In genomic region chr8:120743898-120744290, GRCm38 (mm10) we compare ENCODE assay signal across 9 mouse cellular contexts. TPM values are rescaled to one million over a fixed set of nuclear protein-coding genes. Genes with fewer than 3 reads are reported as not detected.
DNase-seq lines count a peak whose midpoint lies in the region; ATAC-seq and TF ChIP-seq lines count a peak whose summit lies in the region.
"Had no signal": no experiment of that assay in that cellular context is flagged by ENCODE, and none has a peak within 500 bp of the region (broad histone marks: within the 10 kb centered on the region; RNA-seq: fewer than 3 reads in every experiment).

No protein-coding gene starts in this region.

- H3K9me3 ChIP-seq in kidney, embryonic 14.5 days (ENCODE audit: control insufficient read depth, low read length) = no peaks in the 10 kb centered on the region
- no peaks in the 10 kb centered on the region for H3K9me3 ChIP-seq in heart, postnatal 0 days (replicated peaks; ENCODE audit: control insufficient read depth, low read length)
- H3K9me3 ChIP-seq: hindbrain, embryonic 15.5 days had no signal

- no peak overlapping the region for H3K4me3 ChIP-seq in kidney, embryonic 14.5 days (ENCODE audit: low read length)
- no peak overlapping the region for H3K4me3 ChIP-seq in heart, postnatal 0 days (ENCODE audit: low read depth, low read length)
- no peak overlapping the region for H3K4me3 ChIP-seq in liver, adult 2 months (ENCODE audit: insufficient read depth, low read depth, low read length)
- H3K4me3 ChIP-seq: hindbrain, embryonic 15.5 days had no signal

- H3K9ac ChIP-seq in kidney, embryonic 14.5 days (ENCODE audit: low read depth, low read length) = peak overlapping the region; percentile 23; the same call in 1 of the 2 replicates
- no peak overlapping the region for H3K9ac ChIP-seq in heart, postnatal 0 days (replicated peaks; ENCODE audit: low read depth, low read length)
- H3K9ac ChIP-seq in liver, adult 2 months (ENCODE audit: low read depth, low read length) = no peak overlapping the region
- H3K9ac ChIP-seq: hindbrain, embryonic 15.5 days had no signal

- H3K27me3 ChIP-seq in kidney, embryonic 14.5 days (ENCODE audit: control insufficient read depth, insufficient read depth, low read length) = no peaks in the 10 kb centered on the region
- H3K27me3 ChIP-seq in heart, postnatal 0 days (ENCODE audit: control insufficient read depth, insufficient read depth, low read length) = no peaks in the 10 kb centered on the region
- H3K27me3 ChIP-seq in liver, adult 2 months (ENCODE audit: control insufficient read depth, insufficient read depth, low read length) = no peaks in the 10 kb centered on the region
- H3K27me3 ChIP-seq: hindbrain, embryonic 15.5 days had no signal

- DNase-seq in kidney, adult 9 months = no peak
- DNase-seq in heart, postnatal 0 days (ENCODE audit: low spot score) = no peak
- DNase-seq in liver, adult 2 months (ENCODE audit: extremely low read depth, low read depth, low spot score) = no peak
- no peak for DNase-seq in left cerebral cortex, adult 18-20 months (ENCODE audit: low spot score in 2 of 2)
- no peak for DNase-seq in ovary, postnatal 14 days (ENCODE audit: low spot score)
- no peak for DNase-seq in thymus, adult 18-20 months

- 40% methylated on average over 4 of the region's 4 CpGs for WGBS in kidney, embryonic 14.5 days
- 57% methylated on average over 4 of the region's 4 CpGs for WGBS in heart, postnatal 0 days
- WGBS in liver, adult 2 months = 75% methylated on average over 4 of the region's 4 CpGs

- peak overlapping the region; percentile 65 for H3K27ac ChIP-seq in kidney, embryonic 14.5 days (ENCODE audit: low read depth, low read length)
- peak overlapping the region; percentile 64 for H3K27ac ChIP-seq in heart, postnatal 0 days (ENCODE audit: low read depth)
- H3K27ac ChIP-seq in liver, adult 2 months (replicated peaks; ENCODE audit: insufficient read depth, low read depth, low read length) = peak overlapping the region; percentile 66
- H3K27ac ChIP-seq: hindbrain, embryonic 15.5 days had no signal

- ATAC-seq in kidney, embryonic 14.5 days (ENCODE audit: low FRiP score, low TSS enrichment) = no peak; the same call in 1 of the 2 replicates
- peak; percentile 52 for ATAC-seq in heart, postnatal 0 days (ENCODE audit: insufficient read depth, low read depth)
- ATAC-seq in monocyte, adult 5-6 weeks (replicated peaks; ENCODE audit: insufficient number of reproducible peaks, low FRiP score, low TSS enrichment, poor library complexity, severe bottlenecking) = peak; percentile 23; the same call in 1 of the 2 replicates

- peaks cover 23% of the 10 kb centered on the region for H3K4me1 ChIP-seq in kidney, embryonic 14.5 days (ENCODE audit: control insufficient read depth, insufficient read depth, low read length)
- no peaks in the 10 kb centered on the region for H3K4me1 ChIP-seq in heart, postnatal 0 days (ENCODE audit: control insufficient read depth, insufficient read depth)
- H3K4me1 ChIP-seq in liver, adult 2 months (ENCODE audit: control insufficient read depth, insufficient read depth, low read length) = peaks cover 3% of the 10 kb centered on the region; the same call in 1 of the 2 replicates
- H3K4me1 ChIP-seq: hindbrain, embryonic 15.5 days had no signal

- no peak for TF ChIP-seq POLR2A in liver, adult 2 months (IDR thresholded peaks at IDR 0.05; ENCODE audit: extremely low read depth, insufficient read depth, low read length)

- no peaks in the 10 kb centered on the region for H3K79me2 ChIP-seq in liver, adult 2 months (ENCODE audit: control insufficient read depth, insufficient read depth, low read length)

- no peak for TF ChIP-seq CTCF in heart, postnatal 0 days (IDR thresholded peaks at IDR 0.05; ENCODE audit: low read depth)
- no peak for TF ChIP-seq CTCF in liver, adult 2 months (IDR thresholded peaks at IDR 0.05; ENCODE audit: low read depth, low read length)

- H3K36me3 ChIP-seq in kidney, embryonic 14.5 days (ENCODE audit: control insufficient read depth, insufficient read depth, low read length) = no peaks in the 10 kb centered on the region
- H3K36me3 ChIP-seq in heart, postnatal 0 days (replicated peaks; ENCODE audit: control insufficient read depth, insufficient read depth, low read length) = no peaks in the 10 kb centered on the region
- H3K36me3 ChIP-seq in liver, adult 2 months (ENCODE audit: control insufficient read depth, insufficient read depth, low read length) = no peaks in the 10 kb centered on the region
- H3K36me3 ChIP-seq: hindbrain, embryonic 15.5 days had no signal

- no peak for TF ChIP-seq EP300 in heart, postnatal 0 days (IDR thresholded peaks at IDR 0.05; ENCODE audit: low read depth)

- no peak overlapping the region for H3K4me2 ChIP-seq in kidney, embryonic 14.5 days (replicated peaks; ENCODE audit: low read depth, low read length)
- H3K4me2 ChIP-seq in heart, postnatal 0 days (ENCODE audit: low read depth, low read length) = no peak overlapping the region
- H3K4me2 ChIP-seq: hindbrain, embryonic 15.5 days had no signal

RNA-seq across cellular contexts. Expression of gene Irf8, which starts 7.7 kb away (rescaled TPM):
- polyA plus RNA-seq in kidney, embryonic 14.5 days (2014; fragmentation: Nextera tagmentation; extraction: Ambion mirVana) = 5.6 and 5.7 TPM in 2 replicates
- total RNA-seq in heart, postnatal 0 days (2014; rRNA removed; ENCODE audit: low replicate concordance) = 13.9 and 15.2 TPM in 2 replicates
- polyA plus RNA-seq in heart, postnatal 0 days (2015; fragmentation: Nextera tagmentation; extraction: Ambion mirVana) = 11.5 and 12.2 TPM in 2 replicates
- total RNA-seq in liver, adult 2 months (2014; rRNA removed) = 5.5 and 7.6 TPM in 2 replicates
- polyA plus RNA-seq in liver, adult 2 months (2012; rRNA removed) = 3.3 and 7.0 TPM in 2 replicates
- total RNA-seq in monocyte, adult 5-6 weeks (2017) = 235 to 408 TPM (median 258 TPM) in 3 replicates
- total RNA-seq in left cerebral cortex, adult 18-20 months (2021) = 1 to 10 TPM; 4.1 to 4.8 TPM

Comparison
In these comparisons a context has a peak if more than half of its experiments do, and no peak if none do; other contexts are left out.
1. RNA of gene Irf8, which starts 7.7 kb away (total RNA-seq): 235 to 408 TPM in monocyte, adult 5-6 weeks; 13.9 to 15.2 TPM in heart, postnatal 0 days, 5.5 to 7.6 TPM in liver, adult 2 months and 4.1 to 4.8 TPM in left cerebral cortex, adult 18-20 months; every median in the first group is over 10 times any median in the second.
2. Peak in every context shown above with its lines, with median percentiles within 50 percentile points of each other: H3K27ac ChIP-seq.